Mouse (Mus musculus): Measurements from ENCODE around the gene Golt1a.

- TF ChIP-seq CTCF (IDR thresholded peaks at IDR 0.05; ENCODE audit: low read depth) (peak; percentile 82), EP300 (optimal IDR thresholded peaks at IDR 0.05) (no peak)
Measured at GRCm38 (mm10) chr1:133314364-133314763, 4.8 kb downstream of the Golt1a start.
